Mouse (Mus musculus): ENCODE measurements at regions not wholly inside any gene's neighbourhood (a gene's known extent, or its start where the extent isn't known, plus 50 kb on each side); places are given as distances from the start of the nearest gene placed in this dataset.

DNA sequence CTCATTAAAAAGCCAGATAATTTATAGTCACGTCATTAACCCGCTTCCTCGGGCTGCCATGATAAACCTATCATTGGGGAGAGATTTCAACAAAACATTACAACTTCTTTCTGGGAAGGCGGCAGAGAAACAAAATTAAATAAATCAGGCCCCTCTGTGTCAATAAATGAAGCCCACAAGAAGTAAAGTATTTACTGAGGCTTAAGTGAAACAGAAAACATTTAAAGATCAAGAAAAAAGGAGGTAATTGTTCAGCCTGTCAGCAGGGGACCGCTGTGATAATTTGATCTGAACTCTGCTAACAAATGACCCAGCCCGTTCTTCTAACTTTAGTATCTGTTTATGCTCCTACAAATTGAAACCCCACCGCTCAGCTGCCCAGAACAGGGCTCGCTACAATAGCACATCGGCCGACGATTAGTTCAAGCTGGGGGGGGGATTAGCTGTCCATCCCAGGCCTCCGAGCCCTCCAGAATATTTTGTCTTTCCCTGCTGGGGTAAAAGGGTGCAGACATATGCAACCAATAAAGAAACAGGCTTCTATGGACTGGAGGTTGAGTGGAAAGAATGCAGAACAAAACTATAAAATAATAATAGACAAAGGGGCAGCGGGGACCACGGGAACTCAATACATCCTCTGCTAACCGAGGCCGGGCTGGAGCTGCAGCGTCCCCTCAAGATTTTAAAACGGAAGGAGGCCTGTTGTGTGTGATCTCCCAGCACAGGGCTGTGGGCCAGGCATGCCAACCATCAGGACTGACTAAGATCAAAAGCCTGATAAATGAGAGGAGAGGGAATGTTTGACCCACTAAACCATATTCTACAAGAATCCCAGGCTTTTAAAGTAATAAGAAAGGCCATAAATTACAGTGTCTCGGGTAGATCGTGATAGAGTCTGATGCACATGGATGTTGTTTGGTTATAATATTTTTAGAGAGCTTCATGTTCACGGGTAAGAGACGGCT, 242.8 kb upstream of the Irx5 start:
- H3K27me3 ChIP-seq (ENCODE audit: control insufficient read depth, insufficient read depth, low read length): no peaks in the 10 kb centered on the region
- no peak overlapping the region for H3K9ac ChIP-seq (replicated peaks)
- H3K27ac ChIP-seq: no peak overlapping the region
- H3K4me3 ChIP-seq (ENCODE audit: insufficient read depth in 1 of 2, low read depth in 2 of 2, low read length in 2 of 2): no peak overlapping the region
- H3K9me3 ChIP-seq (ENCODE audit: control insufficient read depth, low read length): no peaks in the 10 kb centered on the region
- no peak for TF ChIP-seq CTCF (IDR thresholded peaks at IDR 0.05; ENCODE audit: low read depth)
- no peak for TF ChIP-seq EP300 (IDR thresholded peaks at IDR 0.05; ENCODE audit: low read depth)
- no peak for DNase-seq (ENCODE audit: low read depth in 3 of 3, low spot score in 3 of 3)
- no peaks in the 10 kb centered on the region for H3K4me1 ChIP-seq (replicated peaks; ENCODE audit: control insufficient read depth in 2 of 2, insufficient read depth in 2 of 2, low read length in 1 of 2)
- WGBS (ENCODE audit: insufficient replicate concordance): 50% methylated on average over 22 of the region's 22 CpGs
- no peak overlapping the region for H3K4me2 ChIP-seq (ENCODE audit: low read depth)
- no peaks in the 10 kb centered on the region for H3K36me3 ChIP-seq (replicated peaks; ENCODE audit: control insufficient read depth, insufficient read depth, low read depth)
- ATAC-seq (ENCODE audit: insufficient read depth): no peak

DNA sequence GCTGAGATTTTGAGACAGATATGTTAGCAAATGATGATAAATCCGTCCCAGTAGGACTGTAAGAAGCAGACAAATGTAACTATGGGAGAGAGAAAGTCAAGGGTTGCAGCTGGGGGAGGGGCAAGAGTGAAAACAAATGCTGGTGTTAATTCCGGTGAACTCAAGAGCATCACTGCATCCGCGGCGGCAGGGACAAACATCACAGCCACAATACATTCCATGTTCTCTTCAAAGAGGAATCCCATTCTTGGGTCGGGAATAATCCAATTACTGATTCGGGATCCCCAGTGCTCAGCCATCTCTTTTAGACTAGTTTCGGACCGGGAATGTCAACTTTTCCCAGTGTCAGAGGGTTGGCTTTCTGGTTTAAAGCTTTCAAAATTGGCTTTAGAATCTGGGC, 243.5 kb upstream of the Irx5 start:
- DNase-seq (ENCODE audit: low read depth in 3 of 3, low spot score in 3 of 3): no peak
- WGBS (ENCODE audit: insufficient replicate concordance): 23% methylated on average over 9 of the region's 9 CpGs
- no peak overlapping the region for H3K4me2 ChIP-seq (ENCODE audit: low read depth)
- no peaks in the 10 kb centered on the region for H3K9me3 ChIP-seq (ENCODE audit: control insufficient read depth, low read length)
- no peaks in the 10 kb centered on the region for H3K4me1 ChIP-seq (replicated peaks; ENCODE audit: control insufficient read depth in 2 of 2, insufficient read depth in 2 of 2, low read length in 1 of 2)
- no peak overlapping the region for H3K9ac ChIP-seq (replicated peaks)
- no peak overlapping the region for H3K27ac ChIP-seq
- TF ChIP-seq CTCF (IDR thresholded peaks at IDR 0.05; ENCODE audit: low read depth) (no peak), EP300 (IDR thresholded peaks at IDR 0.05; ENCODE audit: low read depth) (no peak)
- ATAC-seq (ENCODE audit: insufficient read depth): no peak
- no peaks in the 10 kb centered on the region for H3K36me3 ChIP-seq (replicated peaks; ENCODE audit: control insufficient read depth, insufficient read depth, low read depth)
- no peak overlapping the region for H3K4me3 ChIP-seq (ENCODE audit: insufficient read depth in 1 of 2, low read depth in 2 of 2, low read length in 2 of 2)
- H3K27me3 ChIP-seq (ENCODE audit: control insufficient read depth, insufficient read depth, low read length): no peaks in the 10 kb centered on the region

DNA sequence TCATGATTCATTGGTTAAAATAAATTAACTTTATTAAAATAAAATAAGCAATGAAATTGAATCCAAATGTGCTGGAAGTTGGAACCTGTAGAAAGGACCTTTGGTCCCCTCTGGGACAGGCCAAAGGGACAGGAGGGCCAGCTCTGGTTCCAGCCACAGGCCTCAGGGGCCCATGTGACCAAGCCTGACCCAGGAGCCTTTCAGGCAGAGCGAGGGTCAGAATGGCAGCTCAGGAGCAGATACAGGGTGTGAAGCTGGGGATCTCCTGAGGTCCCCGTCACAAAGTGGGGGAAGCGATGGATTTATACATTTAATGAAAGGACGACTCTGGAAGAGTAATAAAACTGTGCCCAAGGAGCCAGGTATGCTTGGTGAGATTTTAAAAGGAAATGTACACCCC, 244.0 kb upstream of the Irx5 start:
- DNase-seq (ENCODE audit: low read depth in 3 of 3, low spot score in 3 of 3) (no peak), ATAC-seq (ENCODE audit: insufficient read depth) (no peak)
- no peak overlapping the region for H3K4me3 ChIP-seq (ENCODE audit: insufficient read depth in 1 of 2, low read depth in 2 of 2, low read length in 2 of 2)
- no peaks in the 10 kb centered on the region for H3K4me1 ChIP-seq (replicated peaks; ENCODE audit: control insufficient read depth in 2 of 2, insufficient read depth in 2 of 2, low read length in 1 of 2)
- no peaks in the 10 kb centered on the region for H3K36me3 ChIP-seq (replicated peaks; ENCODE audit: control insufficient read depth, insufficient read depth, low read depth)
- 53% methylated on average over 4 of the region's 4 CpGs for WGBS (ENCODE audit: insufficient replicate concordance)
- no peak overlapping the region for H3K4me2 ChIP-seq (ENCODE audit: low read depth)
- H3K27ac ChIP-seq: no peak overlapping the region
- TF ChIP-seq EP300 (IDR thresholded peaks at IDR 0.05; ENCODE audit: low read depth) (no peak), CTCF (IDR thresholded peaks at IDR 0.05; ENCODE audit: low read depth) (no peak)
- H3K9me3 ChIP-seq (ENCODE audit: control insufficient read depth, low read length): no peaks in the 10 kb centered on the region
- H3K9ac ChIP-seq (replicated peaks): no peak overlapping the region
- no peaks in the 10 kb centered on the region for H3K27me3 ChIP-seq (ENCODE audit: control insufficient read depth, insufficient read depth, low read length)

GRCm38 (mm10) chr8:92104561-92104960, 252.9 kb upstream of the Irx5 start:
- Histone ChIP-seq H3K4me3 (ENCODE audit: insufficient read depth in 1 of 2, low read depth in 2 of 2, low read length in 2 of 2) (no peak overlapping the region), H3K36me3 (replicated peaks; ENCODE audit: control insufficient read depth, insufficient read depth, low read depth) (no peaks in the 10 kb centered on the region), H3K27me3 (ENCODE audit: control insufficient read depth, insufficient read depth, low read length) (no peaks in the 10 kb centered on the region), H3K9me3 (ENCODE audit: control insufficient read depth, low read length) (no peaks in the 10 kb centered on the region), H3K9ac (replicated peaks) (no peak overlapping the region), H3K4me1 (replicated peaks; ENCODE audit: control insufficient read depth in 2 of 2, insufficient read depth in 2 of 2, low read length in 1 of 2) (no peaks in the 10 kb centered on the region), H3K4me2 (ENCODE audit: low read depth) (no peak overlapping the region), H3K27ac (no peak overlapping the region)
- ATAC-seq (ENCODE audit: insufficient read depth) (no peak), DNase-seq (ENCODE audit: low read depth in 3 of 3, low spot score in 3 of 3) (no peak)
- WGBS (ENCODE audit: insufficient replicate concordance): 42% methylated on average over 6 of the region's 6 CpGs
- TF ChIP-seq CTCF (IDR thresholded peaks at IDR 0.05; ENCODE audit: low read depth) (no peak), EP300 (IDR thresholded peaks at IDR 0.05; ENCODE audit: low read depth) (no peak)

GRCm38 (mm10) chr8:92102521-92102920, 254.9 kb upstream of the Irx5 start:
- no peak overlapping the region for H3K9ac ChIP-seq (replicated peaks)
- no peaks in the 10 kb centered on the region for H3K9me3 ChIP-seq (ENCODE audit: control insufficient read depth, low read length)
- no peaks in the 10 kb centered on the region for H3K36me3 ChIP-seq (replicated peaks; ENCODE audit: control insufficient read depth, insufficient read depth, low read depth)
- DNase-seq (ENCODE audit: low read depth in 3 of 3, low spot score in 3 of 3) (no peak), ATAC-seq (ENCODE audit: insufficient read depth) (no peak)
- WGBS (ENCODE audit: insufficient replicate concordance): 68% methylated on average over 4 of the region's 4 CpGs
- H3K27me3 ChIP-seq (ENCODE audit: control insufficient read depth, insufficient read depth, low read length): no peaks in the 10 kb centered on the region
- TF ChIP-seq EP300 (IDR thresholded peaks at IDR 0.05; ENCODE audit: low read depth): no peak
- TF ChIP-seq CTCF (IDR thresholded peaks at IDR 0.05; ENCODE audit: low read depth): no peak
- no peak overlapping the region for H3K4me2 ChIP-seq (ENCODE audit: low read depth)
- H3K4me3 ChIP-seq (ENCODE audit: insufficient read depth in 1 of 2, low read depth in 2 of 2, low read length in 2 of 2): no peak overlapping the region
- no peak overlapping the region for H3K27ac ChIP-seq
- no peaks in the 10 kb centered on the region for H3K4me1 ChIP-seq (replicated peaks; ENCODE audit: control insufficient read depth in 2 of 2, insufficient read depth in 2 of 2, low read length in 1 of 2)
